Mouse (Mus musculus): ENCODE data around the gene H2-DMb1. TPM values are rescaled to one million over a fixed set of nuclear protein-coding genes. Genes with fewer than 3 reads are reported as not detected.

The H2-DMb1 gene
- polyA plus RNA-seq, 1 experiment from 2014 or later, result 0.76 TPM

- Histone ChIP-seq H3K9me3 (ENCODE audit: control insufficient read depth, low read length) (peaks cover 5% of the 10 kb centered on the region; the same call in 1 of the 2 replicates), H3K4me1 (replicated peaks; ENCODE audit: control insufficient read depth, insufficient read depth, low read length) (no peaks in the 10 kb centered on the region), H3K9ac (no peak overlapping the region), H3K4me2 (replicated peaks) (no peak overlapping the region), H3K36me3 (replicated peaks; ENCODE audit: control insufficient read depth, insufficient read depth) (no peaks in the 10 kb centered on the region), H3K27me3 (ENCODE audit: control insufficient read depth, insufficient read depth, low read length) (no peaks in the 10 kb centered on the region), H3K4me3 (replicated peaks; ENCODE audit: low read length) (no peak overlapping the region), H3K27ac (no peak overlapping the region)
- no peak for DNase-seq (ENCODE audit: low spot score)
- WGBS, result 46% methylated on average over 9 of the region's 9 CpGs
- no peak for ATAC-seq (ENCODE audit: low FRiP score)
Observed at GRCm38 (mm10) chr17:34164202-34164895, 11.5 kb downstream of the H2-DMb1 start.

GRCm38 (mm10) chr17:34165033-34165730 is 12.3 kb downstream of the H2-DMb1 start:
- peaks cover 5% of the 10 kb centered on the region; the same call in 1 of the 2 replicates for H3K9me3 ChIP-seq (ENCODE audit: control insufficient read depth, low read length)
- H3K27ac ChIP-seq, result no peak overlapping the region
- ATAC-seq (ENCODE audit: low FRiP score), result no peak
- whole genome bisulfite sequencing, result 86% methylated on average over 6 of the region's 6 CpGs
- H3K4me2 ChIP-seq (replicated peaks), result no peak overlapping the region
- H3K9ac ChIP-seq, result no peak overlapping the region
- no peaks in the 10 kb centered on the region for H3K27me3 ChIP-seq (ENCODE audit: control insufficient read depth, insufficient read depth, low read length)
- H3K4me3 ChIP-seq (replicated peaks; ENCODE audit: low read length), result no peak overlapping the region
- H3K4me1 ChIP-seq (replicated peaks; ENCODE audit: control insufficient read depth, insufficient read depth, low read length), result no peaks in the 10 kb centered on the region
- no peaks in the 10 kb centered on the region for H3K36me3 ChIP-seq (replicated peaks; ENCODE audit: control insufficient read depth, insufficient read depth)
- no peak for DNase-seq (ENCODE audit: low spot score)

- Histone ChIP-seq H3K9me3 (ENCODE audit: control insufficient read depth, low read length) (no peaks in the 10 kb centered on the region), H3K27me3 (ENCODE audit: control insufficient read depth, insufficient read depth, low read length) (no peaks in the 10 kb centered on the region)
- 3% methylated on average over 2 of the region's 2 CpGs for WGBS
Observed at GRCm38 (mm10) chr17:34169279-34169678, 16.4 kb downstream of the H2-DMb1 start.

GRCm38 (mm10) chr17:34170487-34170876 is 17.6 kb downstream of the H2-DMb1 start:
- ATAC-seq (ENCODE audit: low FRiP score) (no peak), DNase-seq (ENCODE audit: low spot score) (no peak)
- Histone ChIP-seq H3K27me3 (ENCODE audit: control insufficient read depth, insufficient read depth, low read length) (no peaks in the 10 kb centered on the region), H3K4me2 (replicated peaks) (no peak overlapping the region), H3K4me1 (replicated peaks; ENCODE audit: control insufficient read depth, insufficient read depth, low read length) (no peaks in the 10 kb centered on the region), H3K9me3 (ENCODE audit: control insufficient read depth, low read length) (no peaks in the 10 kb centered on the region), H3K9ac (no peak overlapping the region), H3K27ac (no peak overlapping the region), H3K4me3 (replicated peaks; ENCODE audit: low read length) (no peak overlapping the region), H3K36me3 (replicated peaks; ENCODE audit: control insufficient read depth, insufficient read depth) (no peaks in the 10 kb centered on the region)
- 28% methylated on average over 4 of the region's 4 CpGs for WGBS

More at GRCm38 (mm10) chr17:34169279-34169678, 16.4 kb downstream of the H2-DMb1 start:
- ATAC-seq (ENCODE audit: low FRiP score), result no peak
- no peak overlapping the region for H3K9ac ChIP-seq
- H3K4me3 ChIP-seq (replicated peaks; ENCODE audit: low read length), result no peak overlapping the region
- DNase-seq (ENCODE audit: low spot score), result peak; percentile 71
- no peak overlapping the region for H3K27ac ChIP-seq
- H3K4me2 ChIP-seq (replicated peaks), result no peak overlapping the region
- no peaks in the 10 kb centered on the region for H3K4me1 ChIP-seq (replicated peaks; ENCODE audit: control insufficient read depth, insufficient read depth, low read length)
- H3K36me3 ChIP-seq (replicated peaks; ENCODE audit: control insufficient read depth, insufficient read depth), result no peaks in the 10 kb centered on the region

GRCm38 (mm10) chr17:34170877-34171498 is 18.1 kb downstream of the H2-DMb1 start:
- ATAC-seq (ENCODE audit: low FRiP score) (no peak; the same call in 1 of the 2 replicates), DNase-seq (ENCODE audit: low spot score) (peak; percentile 94)
- WGBS, result 46% methylated on average over 13 of the region's 13 CpGs
- no peaks in the 10 kb centered on the region for H3K36me3 ChIP-seq (replicated peaks; ENCODE audit: control insufficient read depth, insufficient read depth)
- no peak overlapping the region for H3K27ac ChIP-seq
- H3K27me3 ChIP-seq (ENCODE audit: control insufficient read depth, insufficient read depth, low read length), result no peaks in the 10 kb centered on the region
- no peaks in the 10 kb centered on the region for H3K9me3 ChIP-seq (ENCODE audit: control insufficient read depth, low read length)
- no peak overlapping the region for H3K9ac ChIP-seq
- no peaks in the 10 kb centered on the region for H3K4me1 ChIP-seq (replicated peaks; ENCODE audit: control insufficient read depth, insufficient read depth, low read length)
- no peak overlapping the region for H3K4me3 ChIP-seq (replicated peaks; ENCODE audit: low read length)
- no peak overlapping the region for H3K4me2 ChIP-seq (replicated peaks)

GRCm38 (mm10) chr17:34172528-34172927 is 19.7 kb downstream of the H2-DMb1 start:
- H3K36me3 ChIP-seq (replicated peaks; ENCODE audit: control insufficient read depth, insufficient read depth), result no peaks in the 10 kb centered on the region
- DNase-seq (ENCODE audit: low spot score) (no peak), ATAC-seq (ENCODE audit: low FRiP score) (no peak)
- H3K4me2 ChIP-seq (replicated peaks), result no peak overlapping the region
- H3K4me1 ChIP-seq (replicated peaks; ENCODE audit: control insufficient read depth, insufficient read depth, low read length), result no peaks in the 10 kb centered on the region
- H3K27me3 ChIP-seq (ENCODE audit: control insufficient read depth, insufficient read depth, low read length), result no peaks in the 10 kb centered on the region
- no peak overlapping the region for H3K4me3 ChIP-seq (replicated peaks; ENCODE audit: low read length)
- 0 out of 2 replicates have a peak, but pooled peaks cover 4% of the 10 kb centered on the region for H3K9me3 ChIP-seq (ENCODE audit: control insufficient read depth, low read length)
- H3K9ac ChIP-seq, result no peak overlapping the region
- H3K27ac ChIP-seq, result no peak overlapping the region
- WGBS, result 97% methylated on average over 5 of the region's 5 CpGs

- ATAC-seq (ENCODE audit: low FRiP score), result no peak
- WGBS, result 72% methylated on average over 1 of the region's 1 CpGs
- no peak overlapping the region for H3K9ac ChIP-seq
- 0 out of 2 replicates have a peak, but pooled peaks cover 4% of the 10 kb centered on the region for H3K9me3 ChIP-seq (ENCODE audit: control insufficient read depth, low read length)
- H3K36me3 ChIP-seq (replicated peaks; ENCODE audit: control insufficient read depth, insufficient read depth), result no peaks in the 10 kb centered on the region
- no peak overlapping the region for H3K4me3 ChIP-seq (replicated peaks; ENCODE audit: low read length)
- no peaks in the 10 kb centered on the region for H3K27me3 ChIP-seq (ENCODE audit: control insufficient read depth, insufficient read depth, low read length)
- no peak for DNase-seq (ENCODE audit: low spot score)
- no peak overlapping the region for H3K4me2 ChIP-seq (replicated peaks)
- no peaks in the 10 kb centered on the region for H3K4me1 ChIP-seq (replicated peaks; ENCODE audit: control insufficient read depth, insufficient read depth, low read length)
- H3K27ac ChIP-seq, result no peak overlapping the region
Observed at GRCm38 (mm10) chr17:34174075-34174474, 21.2 kb downstream of the H2-DMb1 start.

GRCm38 (mm10) chr17:34177179-34177578 is 24.3 kb downstream of the H2-DMb1 start:
- no peak overlapping the region for H3K4me3 ChIP-seq (replicated peaks; ENCODE audit: low read length)
- H3K27ac ChIP-seq, result no peak overlapping the region
- 0 out of 2 replicates have a peak, but pooled peaks cover 4% of the 10 kb centered on the region for H3K9me3 ChIP-seq (ENCODE audit: control insufficient read depth, low read length)
- no peaks in the 10 kb centered on the region; the same call in 1 of the 2 replicates for H3K27me3 ChIP-seq (ENCODE audit: control insufficient read depth, insufficient read depth, low read length)
- ATAC-seq (ENCODE audit: low FRiP score), result no peak
- H3K36me3 ChIP-seq (replicated peaks; ENCODE audit: control insufficient read depth, insufficient read depth), result no peaks in the 10 kb centered on the region
- no peak overlapping the region for H3K4me2 ChIP-seq (replicated peaks)
- no peak overlapping the region for H3K9ac ChIP-seq
- no peaks in the 10 kb centered on the region for H3K4me1 ChIP-seq (replicated peaks; ENCODE audit: control insufficient read depth, insufficient read depth, low read length)
- WGBS, result 75% methylated on average over 4 of the region's 4 CpGs
- DNase-seq (ENCODE audit: low spot score), result no peak

GRCm38 (mm10) chr17:34179019-34179418 is 26.1 kb downstream of the H2-DMb1 start:
- WGBS, result 72% methylated on average over 6 of the region's 6 CpGs
- ATAC-seq (ENCODE audit: low FRiP score), result no peak
- Histone ChIP-seq H3K36me3 (replicated peaks; ENCODE audit: control insufficient read depth, insufficient read depth) (no peaks in the 10 kb centered on the region), H3K4me2 (replicated peaks) (no peak overlapping the region), H3K27ac (no peak overlapping the region), H3K9me3 (ENCODE audit: control insufficient read depth, low read length) (0 out of 2 replicates have a peak, but pooled peaks cover 4% of the 10 kb centered on the region), H3K4me1 (replicated peaks; ENCODE audit: control insufficient read depth, insufficient read depth, low read length) (no peaks in the 10 kb centered on the region), H3K9ac (no peak overlapping the region), H3K27me3 (ENCODE audit: control insufficient read depth, insufficient read depth, low read length) (peaks cover 4% of the 10 kb centered on the region; the same call in 1 of the 2 replicates), H3K4me3 (replicated peaks; ENCODE audit: low read length) (no peak overlapping the region)
- no peak for DNase-seq (ENCODE audit: low spot score)

All from hindbrain, embryonic 14.5 days (tissue).